Mouse (Mus musculus) limb, embryonic 14.5 days (tissue): ENCODE measurements around the gene 1700069L16Rik. TPM values are rescaled to one million over a fixed set of nuclear protein-coding genes. Genes with fewer than 3 reads are reported as not detected.

Experiments
- ATAC-seq: fragments of 200-750 bp; cut with Nextera tagmentation; 2 replicates; pipeline ENCODE4 v1.8.0; 2017; ENCODE audit warnings: low read depth, moderate number of reproducible peaks, moderate TSS enrichment; ENCODE audit not compliant: low FRiP score
- DNase-seq: peaks from one replicate; pipeline ENCODE4 v3.0.0-alpha.2; 2015; ENCODE audit warnings: low spot score
- H3K27ac ChIP-seq: fragments of 300-500 bp; sonication (generic); replicated peaks from 2 replicates; pipeline ENCODE4 v1.5.1; 2014; ENCODE audit warnings: low read depth, mild to moderate bottlenecking, low read length, moderate library complexity, mixed read lengths
- H3K27me3 ChIP-seq: fragments of 300-500 bp; sonication (generic); 2 replicates; pipeline ENCODE4 v1.6.1; 2014; ENCODE audit warnings: low read length, mixed read lengths; ENCODE audit not compliant: control insufficient read depth, insufficient read depth
- H3K36me3 ChIP-seq: fragments of 300-500 bp; sonication (generic); 2 replicates; pipeline ENCODE4 v1.6.1; 2014; ENCODE audit warnings: mild to moderate bottlenecking, low read length, moderate library complexity, mixed read lengths; ENCODE audit not compliant: control insufficient read depth, insufficient read depth
- H3K4me1 ChIP-seq: fragments of 300-500 bp; sonication (generic); 2 replicates; pipeline ENCODE4 v1.6.1; 2014; ENCODE audit warnings: antibody characterized with exemption, low read length, mixed read lengths; ENCODE audit not compliant: control insufficient read depth, insufficient read depth
- H3K4me2 ChIP-seq: fragments of 300-500 bp; sonication (generic); replicated peaks from 2 replicates; pipeline ENCODE4 v1.6.1; 2014; ENCODE audit warnings: low read depth, mild to moderate bottlenecking, low read length, moderate library complexity; ENCODE audit not compliant: severe bottlenecking
- H3K4me3 ChIP-seq: fragments of 300-500 bp; sonication (generic); replicated peaks from 2 replicates; pipeline ENCODE4 v1.5.1; 2014; ENCODE audit warnings: low read length
- H3K9ac ChIP-seq: fragments of 300-500 bp; sonication (generic); 2 replicates; pipeline ENCODE4 v1.6.1; 2014; ENCODE audit warnings: mild to moderate bottlenecking, low read depth, low read length, moderate library complexity; ENCODE audit not compliant: severe bottlenecking
- H3K9me3 ChIP-seq: fragments of 300-500 bp; sonication (generic); 2 replicates; pipeline ENCODE4 v1.6.1; 2016; ENCODE audit warnings: low read length; ENCODE audit not compliant: control insufficient read depth
- POLR2A ChIP-seq: fragments of 200-500 bp; IDR thresholded peaks from 2 replicates; pipeline ENCODE4 v1.8.0; 2012; ENCODE audit warnings: inconsistent platforms, mild to moderate bottlenecking, moderate library complexity, borderline replicate concordance; ENCODE audit not compliant: insufficient read depth, insufficient read length; ENCODE audit errors: extremely low read depth
- WGBS: fragments of 180-500 bp; shearing (Covaris S2); extraction: QIAGEN DNeasy Blood & Tissue Kit; methylation state at CpG from one replicate; pipeline ENCODE4 v1.1.7; 2014; 5-methylcytosine and 5-hydroxymethylcytosine counted together
- polyA plus RNA-seq, 2 experiments: library from polyadenylated mRNA; depleted of rRNA in 1 of 2; stranded (reverse) in 1 of 2; unstranded in 1 of 2; fragments of >200 nt; fragmentation: Nextera tagmentation in 1 of 2; extraction: Ambion mirVana in 1 of 2; gene quantifications; 2 replicates each; pipeline versions ENCODE4 v1.2.1 to v1.2.3; 2012 to 2014

1700069L16Rik gene
- polyA plus RNA-seq, 2 experiments, result not detected

GRCm38 (mm10) chr5:113650035-113650865 is 74.3 kb downstream of the 1700069L16Rik start, which contains the start of gene Cmklr1:
Gene Cmklr1, minus strand, starts transcription at chr5:113650426.
- Histone ChIP-seq H3K9me3 (no peaks in the 10 kb centered on the region), H3K9ac (peak within 1 kb of the TSS; percentile 59), H3K36me3 (no peaks in the 10 kb centered on the region), H3K27me3 (no peaks in the 10 kb centered on the region), H3K4me3 (peak within 1 kb of the TSS; percentile 36), H3K27ac (peak within 1 kb of the TSS; percentile 30), H3K4me2 (peak within 1 kb of the TSS; percentile 51), H3K4me1 (peaks cover 15% of the 10 kb centered on the region)
- DNase-seq (peak; percentile 44), ATAC-seq (peak; percentile 60)
- 0 out of 2 replicates have a peak, but pooled peaks have one; percentile 17 for TF ChIP-seq POLR2A
- 4% methylated on average over 28 of the region's 30 CpGs for WGBS

GRCm38 (mm10) chr5:113648647-113649211 is 75.8 kb downstream of the 1700069L16Rik start:
- Histone ChIP-seq H3K36me3 (no peaks in the 10 kb centered on the region), H3K27me3 (no peaks in the 10 kb centered on the region), H3K27ac (no peak overlapping the region), H3K9ac (no peak overlapping the region), H3K9me3 (no peaks in the 10 kb centered on the region), H3K4me2 (no peak overlapping the region), H3K4me3 (no peak overlapping the region), H3K4me1 (peaks cover 15% of the 10 kb centered on the region)
- TF ChIP-seq POLR2A, result no peak
- WGBS, result 77% methylated on average over 5 of the region's 5 CpGs
- no peak for DNase-seq
- ATAC-seq, result no peak

GRCm38 (mm10) chr5:113647141-113647540 is 77.4 kb downstream of the 1700069L16Rik start:
- Histone ChIP-seq H3K4me2 (no peak overlapping the region), H3K9ac (no peak overlapping the region), H3K4me3 (no peak overlapping the region), H3K4me1 (peaks cover 15% of the 10 kb centered on the region), H3K36me3 (no peaks in the 10 kb centered on the region), H3K27me3 (no peaks in the 10 kb centered on the region), H3K9me3 (no peaks in the 10 kb centered on the region), H3K27ac (no peak overlapping the region)
- DNase-seq (no peak), ATAC-seq (no peak)
- TF ChIP-seq POLR2A, result no peak
- 87% methylated on average over 8 of the region's 8 CpGs for WGBS

- DNase-seq (no peak), ATAC-seq (no peak)
- H3K27ac ChIP-seq, result no peak overlapping the region
- 76% methylated on average over 4 of the region's 4 CpGs for WGBS
- no peaks in the 10 kb centered on the region for H3K36me3 ChIP-seq
- H3K4me1 ChIP-seq, result no peaks in the 10 kb centered on the region
- H3K4me3 ChIP-seq, result no peak overlapping the region
- H3K27me3 ChIP-seq, result no peaks in the 10 kb centered on the region
- H3K9ac ChIP-seq, result no peak overlapping the region
- H3K4me2 ChIP-seq, result no peak overlapping the region
- no peak for TF ChIP-seq POLR2A
- H3K9me3 ChIP-seq, result no peaks in the 10 kb centered on the region
Measured at GRCm38 (mm10) chr5:113644520-113644919, 80.1 kb downstream of the 1700069L16Rik start.

GRCm38 (mm10) chr5:113643107-113643848 is 81.3 kb downstream of the 1700069L16Rik start:
- no peak overlapping the region for H3K4me3 ChIP-seq
- ATAC-seq (peak; percentile 78), DNase-seq (peak; percentile 55)
- H3K9ac ChIP-seq, result no peak overlapping the region
- no peaks in the 10 kb centered on the region for H3K36me3 ChIP-seq
- no peak for TF ChIP-seq POLR2A
- no peak overlapping the region for H3K27ac ChIP-seq
- 51% methylated on average over 18 of the region's 18 CpGs for WGBS
- no peaks in the 10 kb centered on the region for H3K27me3 ChIP-seq
- H3K4me2 ChIP-seq, result no peak overlapping the region
- H3K4me1 ChIP-seq, result no peaks in the 10 kb centered on the region
- H3K9me3 ChIP-seq, result no peaks in the 10 kb centered on the region

Other genes with a start within 250 kb of the 1700069L16Rik start
- 12.5 and 15.4 TPM in 2 replicates for gene Wscd2, start 234.4 kb downstream of the 1700069L16Rik start, polyA plus RNA-seq (2012; rRNA removed)
- 8.4 and 8.9 TPM in 2 replicates for gene Wscd2, start 234.4 kb downstream of the 1700069L16Rik start, polyA plus RNA-seq (2014; fragmentation: Nextera tagmentation; extraction: Ambion mirVana)
- gene Cmklr1, start 74.3 kb downstream of the 1700069L16Rik start, polyA plus RNA-seq (2012; rRNA removed), result 10.7 and 17.4 TPM in 2 replicates
- gene Cmklr1, start 74.3 kb downstream of the 1700069L16Rik start, polyA plus RNA-seq (2014; fragmentation: Nextera tagmentation; extraction: Ambion mirVana), result 7.5 and 7.8 TPM in 2 replicates
- gene Ficd, start 11.0 kb upstream of the 1700069L16Rik start, polyA plus RNA-seq (2012; rRNA removed), result 6.3 and 6.5 TPM in 2 replicates
- 5.6 and 6.5 TPM in 2 replicates for gene Ficd, start 11.0 kb upstream of the 1700069L16Rik start, polyA plus RNA-seq (2014; fragmentation: Nextera tagmentation; extraction: Ambion mirVana)
- 56.8 and 57.3 TPM in 2 replicates for gene Sart3, start 47.7 kb upstream of the 1700069L16Rik start, polyA plus RNA-seq (2012; rRNA removed)
- gene Sart3, start 47.7 kb upstream of the 1700069L16Rik start, polyA plus RNA-seq (2014; fragmentation: Nextera tagmentation; extraction: Ambion mirVana), result 41.7 and 45.8 TPM in 2 replicates
- gene Iscu, start 48.0 kb upstream of the 1700069L16Rik start, polyA plus RNA-seq (2012; rRNA removed), result 80.8 and 85.4 TPM in 2 replicates
- 102 and 106 TPM in 2 replicates for gene Iscu, start 48.0 kb upstream of the 1700069L16Rik start, polyA plus RNA-seq (2014; fragmentation: Nextera tagmentation; extraction: Ambion mirVana)
- 86.0 and 118 TPM in 2 replicates for gene Tmem119, start 75.7 kb upstream of the 1700069L16Rik start, polyA plus RNA-seq (2012; rRNA removed)
- 107 and 117 TPM in 2 replicates for gene Tmem119, start 75.7 kb upstream of the 1700069L16Rik start, polyA plus RNA-seq (2014; fragmentation: Nextera tagmentation; extraction: Ambion mirVana)
- 4.0 and 4.6 TPM in 2 replicates for gene Selplg, start 107.9 kb upstream of the 1700069L16Rik start, polyA plus RNA-seq (2012; rRNA removed)
- gene Selplg, start 107.9 kb upstream of the 1700069L16Rik start, polyA plus RNA-seq (2014; fragmentation: Nextera tagmentation; extraction: Ambion mirVana), result 4.9 and 5.4 TPM in 2 replicates
- 63.8 and 68.9 TPM in 2 replicates for gene Coro1c, start 184.0 kb upstream of the 1700069L16Rik start, polyA plus RNA-seq (2012; rRNA removed)
- gene Coro1c, start 184.0 kb upstream of the 1700069L16Rik start, polyA plus RNA-seq (2014; fragmentation: Nextera tagmentation; extraction: Ambion mirVana), result 92.4 and 96.9 TPM in 2 replicates